Mouse (Mus musculus) hindbrain, embryonic 13.5 days (tissue): ENCODE results near the gene Zdhhc22. TPM values are rescaled to one million over a fixed set of nuclear protein-coding genes. Genes with fewer than 3 reads are reported as not detected.

Experiments
- microRNA-seq: library from miRNA; unstranded; fragments of <30 nt; microRNA quantifications from one replicate; pipeline ENCODE4, GENCODE M21; 2016
- polyA plus RNA-seq: library from polyadenylated mRNA; unstranded; fragments of >200 nt; fragmentation: Nextera tagmentation; extraction: Ambion mirVana; gene quantifications from 2 replicates; pipeline ENCODE4 v1.2.1, GENCODE M21; 2015

Gene Zdhhc22
- polyA plus RNA-seq, 1 experiment from 2014 or later: 12.1 TPM

Small RNA genes lying within 50 kb of the gene (microRNA-seq; reads per million reads assigned to microRNA genes)
- gene Gm25847: not detected

Other genes starting within 250 kb of the Zdhhc22 start
- 66.4 and 70.0 TPM in 2 replicates for gene Irf2bpl, start 105.6 kb downstream of the Zdhhc22 start, polyA plus RNA-seq
- 44.1 and 45.4 TPM in 2 replicates for gene Cipc, start 43.4 kb downstream of the Zdhhc22 start, polyA plus RNA-seq
- 6.8 and 7.3 TPM in 2 replicates for gene Tmem63c, start 30.9 kb upstream of the Zdhhc22 start, polyA plus RNA-seq
- 0.94 and 1.2 TPM in 2 replicates for gene Ngb, start 112.1 kb upstream of the Zdhhc22 start, polyA plus RNA-seq
- gene Gstz1, start 156.7 kb upstream of the Zdhhc22 start, polyA plus RNA-seq: 29.6 and 32.6 TPM in 2 replicates
- 11.5 and 12.9 TPM in 2 replicates for gene Pomt2, start 157.5 kb upstream of the Zdhhc22 start, polyA plus RNA-seq
- gene Samd15, start 209.3 kb upstream of the Zdhhc22 start, polyA plus RNA-seq: 1.7 and 2.4 TPM in 2 replicates
- 4.1 and 4.2 TPM in 2 replicates for gene Tmed8, start 210.0 kb upstream of the Zdhhc22 start, polyA plus RNA-seq
- 1.6 and 2.1 TPM in 2 replicates for gene Noxred1, start 248.3 kb upstream of the Zdhhc22 start, polyA plus RNA-seq